Mouse (Mus musculus) adrenal gland, adult (tissue): ENCODE measurements at regions not wholly inside any gene's neighbourhood (a gene's known extent, or its start where the extent isn't known, plus 50 kb on each side); places are given as distances from the start of the nearest gene placed in this dataset.
A peak's percentile ranks its signal among the peaks of the same experiment; 100 is the strongest.

Experiments used
- DNase-seq, 2 experiments: peaks; one replicate each; pipeline ENCODE4 v3.0.0; 2022 to 2023; ENCODE audit warnings: low spot score in 1 of 2; ENCODE audit not compliant: inconsistent age in 2 of 2

DNA sequence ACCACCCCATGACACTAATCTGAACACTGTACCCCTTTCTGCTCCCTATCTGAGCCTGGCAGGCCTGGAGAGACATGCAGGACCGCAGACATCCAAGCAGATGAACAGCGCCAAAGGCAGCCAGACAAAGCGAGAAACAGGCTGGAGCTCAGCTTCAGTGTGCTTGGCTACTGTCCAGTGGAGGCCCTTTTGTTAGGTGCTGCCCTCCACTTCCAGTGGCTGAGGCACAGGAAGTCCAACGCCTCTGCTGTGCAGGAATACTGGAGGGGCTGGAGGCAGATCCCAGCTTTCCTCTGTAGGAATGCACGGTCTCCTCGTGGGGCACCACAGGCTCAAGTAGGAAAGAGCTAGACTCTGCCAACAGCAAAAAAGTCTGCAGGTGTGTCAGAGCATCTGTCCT lies 112.6 kb downstream of the Mrm1 start:
- no peak for DNase-seq

- DNase-seq, result no peak
Measured at GRCm38 (mm10) chr11:84701319-84702175, 117.8 kb downstream of the Mrm1 start.

- DNase-seq, result no peak
Measured at GRCm38 (mm10) chr11:84697521-84697920, 121.8 kb downstream of the Mrm1 start.

- DNase-seq, result peak in 1 of 2 experiments; percentile 26
Measured at GRCm38 (mm10) chr11:84692638-84693037, 126.7 kb downstream of the Mrm1 start.

GRCm38 (mm10) chr11:84691410-84692148 lies 127.7 kb downstream of the Mrm1 start:
- DNase-seq, result no peak

DNA sequence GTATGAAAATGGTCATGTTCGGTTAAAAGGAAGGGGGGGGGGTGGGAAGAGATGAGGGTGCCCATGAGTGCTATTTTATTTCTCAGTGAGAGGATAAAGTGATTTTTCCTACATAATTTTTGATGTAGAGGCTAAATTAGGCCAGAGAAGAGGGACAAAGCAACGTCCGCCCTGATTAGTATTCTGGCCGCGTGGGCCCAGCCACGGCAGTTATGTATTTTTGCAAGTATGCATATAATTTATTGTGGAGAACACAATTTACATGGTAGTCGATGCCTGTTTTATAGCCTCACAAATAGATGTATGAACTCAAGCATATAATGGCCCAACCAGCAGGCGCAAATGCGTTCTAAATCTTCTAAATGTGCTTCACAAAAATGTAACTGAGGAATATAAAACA lies 132.8 kb downstream of the Mrm1 start:
- no peak for DNase-seq

GRCm38 (mm10) chr11:84684325-84684724 lies 135.0 kb downstream of the Mrm1 start:
- no peak for DNase-seq

DNA sequence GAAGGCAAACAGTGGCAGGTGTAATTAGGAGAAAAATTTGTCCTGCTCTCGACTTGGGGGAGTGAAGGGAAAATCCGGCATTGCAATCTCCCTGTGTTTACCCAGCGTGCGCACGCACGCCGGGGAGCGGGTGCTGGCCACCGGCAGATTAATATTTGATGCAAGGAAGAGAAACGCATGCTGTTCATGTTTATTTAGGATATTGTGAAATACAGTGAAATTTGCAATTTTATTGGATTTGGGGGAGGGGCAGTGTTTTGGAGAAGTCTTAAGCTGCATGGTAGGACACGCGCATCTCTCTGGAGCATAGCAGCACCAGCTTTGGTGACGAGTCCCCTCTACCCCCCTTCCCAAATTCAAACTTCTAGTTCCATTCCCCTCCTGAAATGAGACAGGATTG lies 136.4 kb downstream of the Mrm1 start:
- DNase-seq, result no peak

GRCm38 (mm10) chr11:84676377-84677078 lies 142.8 kb downstream of the Mrm1 start:
- no peak for DNase-seq

- peak in 1 of 2 experiments; percentile 32 for DNase-seq
Measured at GRCm38 (mm10) chr11:84672841-84673473, 146.4 kb downstream of the Mrm1 start.

DNA sequence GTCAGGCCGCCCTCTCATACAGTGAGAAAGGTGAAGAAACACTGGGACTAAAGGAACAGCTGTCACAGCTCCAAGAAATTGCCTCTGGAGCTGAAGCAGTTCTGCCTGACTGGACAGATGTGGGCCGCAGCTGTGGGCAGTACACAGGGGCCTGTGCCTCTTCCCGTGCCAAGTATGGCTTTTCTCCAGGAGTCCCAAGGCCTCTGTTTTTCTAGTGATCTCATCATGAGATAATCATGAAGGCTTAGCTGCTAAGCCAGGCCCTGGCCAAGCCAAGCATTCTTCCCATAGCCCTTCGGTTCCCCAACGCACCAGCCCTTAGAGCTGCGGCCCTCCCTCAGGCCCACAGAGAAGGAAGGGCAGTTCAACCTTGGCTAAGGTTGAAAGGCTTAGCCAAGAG lies 146.2 kb upstream of the Lhx1 start:
- DNase-seq, result peak; percentile 64 to 86

DNA sequence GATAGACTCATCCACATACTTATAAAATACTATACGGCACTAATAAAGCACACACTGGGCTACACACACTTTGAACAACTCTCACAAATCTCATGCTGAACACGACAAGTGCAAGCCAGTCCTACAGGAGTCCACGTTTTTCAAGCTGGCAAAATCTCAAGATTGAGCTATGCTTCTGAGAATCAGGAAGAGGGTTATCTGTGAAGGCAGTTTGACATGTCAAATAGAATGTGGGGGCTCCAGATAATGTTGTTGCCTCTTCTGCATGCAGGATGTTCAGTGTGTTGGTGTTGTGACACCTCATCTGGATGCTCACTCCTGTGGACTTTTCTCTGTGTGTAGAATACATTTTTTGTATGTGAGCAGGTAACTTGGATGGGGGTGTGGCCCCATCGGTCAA lies 142.4 kb upstream of the Lhx1 start:
- DNase-seq, result no peak

DNA sequence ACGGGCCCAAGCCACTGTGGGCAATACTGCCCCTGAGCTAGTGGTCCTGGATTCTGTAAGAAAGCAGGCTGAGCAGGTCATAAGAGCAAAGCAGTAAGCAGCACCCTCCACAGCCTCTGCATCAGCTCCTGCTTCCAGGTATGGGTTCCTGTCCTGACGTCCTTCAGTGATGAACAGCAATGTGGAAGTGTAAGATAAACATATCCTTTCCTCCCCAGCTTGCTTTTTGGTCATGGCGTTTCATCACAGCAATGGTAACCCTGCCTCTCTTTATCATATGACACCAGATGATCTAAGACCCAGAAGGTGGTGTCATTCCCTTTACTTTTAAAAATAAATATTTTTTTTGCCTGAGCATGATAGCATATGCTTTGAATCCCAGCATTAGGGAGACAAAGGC lies 138.9 kb upstream of the Lhx1 start:
- DNase-seq, result no peak

GRCm38 (mm10) chr11:84661981-84662380 lies 136.6 kb upstream of the Lhx1 start:
- peak; percentile 25 to 79 for DNase-seq

- no peak for DNase-seq
Measured at GRCm38 (mm10) chr11:84660877-84661276, 135.5 kb upstream of the Lhx1 start.

- no peak for DNase-seq
Measured at GRCm38 (mm10) chr11:84659370-84659937, 134.1 kb upstream of the Lhx1 start.

GRCm38 (mm10) chr11:84653481-84653880 lies 128.1 kb upstream of the Lhx1 start:
- DNase-seq, result no peak

- no peak for DNase-seq
Measured at GRCm38 (mm10) chr11:84648899-84649298, 123.6 kb upstream of the Lhx1 start.

GRCm38 (mm10) chr11:84647104-84647503 lies 121.8 kb upstream of the Lhx1 start:
- DNase-seq, result no peak

GRCm38 (mm10) chr11:84643107-84643372 lies 117.7 kb upstream of the Lhx1 start:
- DNase-seq, result no peak
